Mouse (Mus musculus) large intestine, adult 2 months (tissue): ENCODE measurements around the gene Tpx2. TPM values are rescaled to one million over a fixed set of nuclear protein-coding genes. Genes with fewer than 3 reads are reported as not detected.

ENCODE experiments used
- DNase-seq: peaks from one replicate; pipeline ENCODE4 v3.0.0-alpha.2; 2012; ENCODE audit warnings: low read depth, low spot score
- WGBS: fragments of 180-500 bp; shearing (Covaris S2); methylation state at CpG from one replicate; pipeline ENCODE4 v1.1.7; 2018; 5-methylcytosine and 5-hydroxymethylcytosine counted together
- polyA plus RNA-seq: library from polyadenylated mRNA; depleted of rRNA; stranded (reverse); fragments of >200 nt; gene quantifications from 2 replicates; pipeline ENCODE4 v1.2.3, GENCODE M21; 2012; rRNA removed

Tpx2 gene
- 5.0 and 5.2 TPM in 2 replicates for polyA plus RNA-seq

DNA sequence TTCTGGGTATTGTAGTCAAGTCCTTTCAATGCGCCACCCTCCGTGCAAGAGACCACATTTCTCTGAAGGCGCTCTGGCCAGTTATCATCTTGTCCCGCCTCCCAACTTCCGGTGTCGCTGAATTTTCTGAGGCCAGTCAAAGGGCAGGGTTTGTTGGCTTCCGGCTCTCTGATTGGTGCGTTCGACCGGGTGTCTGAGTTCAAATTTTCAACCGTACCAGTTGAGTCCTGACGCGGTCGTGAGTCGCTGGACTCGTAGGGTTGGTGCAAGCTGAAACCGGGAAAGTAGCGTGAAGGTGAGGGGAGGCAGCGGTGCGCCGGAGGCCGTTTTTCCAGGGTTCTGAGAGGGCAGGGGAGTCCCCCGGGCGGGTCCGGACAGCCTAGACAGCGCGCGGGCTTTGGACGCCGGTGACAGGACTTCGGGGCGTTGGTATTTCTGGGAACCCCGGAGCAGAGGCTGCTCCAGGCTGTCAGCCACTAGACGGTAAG lies at the start of gene Tpx2:
Tpx2 (plus strand) TSS at position 150 of the 488 bp plus-strand sequence.
- peak; percentile 100 for DNase-seq
- WGBS = under 1% methylated on average over 34 of the region's 34 CpGs

DNA sequence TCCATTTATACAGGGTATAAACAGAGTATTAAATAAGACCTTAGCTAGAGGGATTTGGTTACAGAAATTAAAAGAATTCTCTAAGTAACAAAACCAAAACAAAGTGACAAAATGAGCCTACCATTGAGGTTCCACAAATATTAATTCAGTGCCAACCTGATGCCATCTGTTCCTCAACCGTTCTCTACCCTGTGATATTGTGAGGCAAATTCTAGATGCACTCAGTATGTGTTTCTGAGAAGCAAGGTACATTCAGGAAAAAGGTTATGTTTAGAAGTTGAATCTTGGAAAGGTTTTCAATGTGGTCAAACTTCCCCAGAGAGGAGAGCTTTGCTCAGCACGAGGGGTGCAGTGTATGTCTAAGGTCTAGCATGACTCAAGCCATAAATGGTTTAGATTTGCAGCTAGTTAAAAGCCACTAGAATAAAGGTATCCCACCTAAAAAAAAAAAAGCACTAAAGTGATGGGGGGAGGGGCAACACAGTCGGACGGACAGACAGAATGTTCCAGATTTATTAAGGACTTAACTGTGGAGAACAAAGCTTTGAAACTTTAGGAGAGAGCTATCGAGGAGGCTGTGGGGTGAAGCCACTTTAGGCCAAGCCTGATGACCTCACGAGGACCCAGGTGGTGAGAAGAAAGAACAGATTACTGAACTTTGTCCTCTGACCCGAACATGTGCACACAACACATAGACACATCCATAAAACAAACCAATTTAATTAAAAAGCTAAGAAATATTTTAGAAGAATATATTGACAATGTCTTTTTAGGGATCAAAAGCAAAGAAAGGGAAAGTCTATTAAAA lies 47.6 kb upstream of the Tpx2 start:
- no peak for DNase-seq
- 41% methylated on average over 7 of the region's 7 CpGs for WGBS

DNA sequence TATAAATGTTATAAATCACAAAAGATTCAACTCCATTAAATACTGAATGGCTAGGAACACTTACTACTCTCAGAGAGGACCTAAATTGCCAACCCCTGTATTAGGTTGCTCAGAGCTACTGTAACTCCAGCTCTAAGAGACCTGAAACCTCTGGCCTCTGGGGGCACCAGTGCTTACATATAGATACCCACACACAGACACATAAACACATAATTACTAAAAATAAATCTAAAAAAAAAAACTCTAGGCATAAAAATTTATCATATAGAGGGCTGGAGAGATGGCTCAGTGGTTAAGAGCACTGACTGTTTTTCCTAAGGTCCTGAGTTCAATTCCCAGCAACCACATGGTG lies 47.0 kb upstream of the Tpx2 start:
- no peak for DNase-seq

DNA sequence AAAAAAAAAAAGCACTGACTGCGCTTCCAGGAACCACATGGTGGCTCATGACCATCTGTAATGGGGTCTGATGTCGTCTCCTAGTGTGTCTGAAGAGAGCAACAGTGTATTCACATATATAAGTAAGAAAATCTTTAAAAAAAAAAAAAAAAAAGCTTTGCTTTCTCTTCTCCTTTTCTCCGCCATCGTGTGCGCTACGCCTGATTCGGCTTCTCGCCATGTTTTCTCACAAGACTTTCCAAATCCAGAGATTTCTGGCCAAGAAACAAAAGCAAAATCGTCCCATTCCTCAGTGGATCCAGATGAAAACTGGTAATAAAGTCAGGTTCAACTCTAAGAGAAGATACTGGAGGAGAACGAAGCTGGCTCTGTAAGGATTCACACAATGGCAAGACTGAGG lies 45.5 kb upstream of the Tpx2 start:
- no peak for DNase-seq
- WGBS = 91% methylated on average over 10 of the region's 10 CpGs

DNA sequence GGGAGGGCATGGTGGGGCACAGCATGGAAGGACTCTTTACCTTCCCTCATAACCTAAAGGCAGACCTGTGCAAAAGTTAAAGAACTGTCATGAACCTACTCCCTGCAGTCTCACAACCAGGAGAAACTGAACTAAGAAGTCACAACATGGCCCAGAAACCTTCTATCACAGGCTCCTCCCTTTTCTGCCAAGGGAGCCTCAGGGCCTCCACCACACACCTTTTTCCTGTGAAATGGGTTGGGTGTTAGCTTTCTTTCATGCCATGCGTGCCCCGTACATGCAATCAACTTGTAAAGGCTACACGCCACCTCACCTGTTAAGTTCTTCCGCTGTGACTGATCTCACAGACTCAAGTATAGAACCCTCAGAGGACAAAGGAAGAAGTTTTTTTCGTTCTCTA lies 44.7 kb upstream of the Tpx2 start:
- DNase-seq = no peak
- 82% methylated on average over 5 of the region's 5 CpGs for WGBS

DNA sequence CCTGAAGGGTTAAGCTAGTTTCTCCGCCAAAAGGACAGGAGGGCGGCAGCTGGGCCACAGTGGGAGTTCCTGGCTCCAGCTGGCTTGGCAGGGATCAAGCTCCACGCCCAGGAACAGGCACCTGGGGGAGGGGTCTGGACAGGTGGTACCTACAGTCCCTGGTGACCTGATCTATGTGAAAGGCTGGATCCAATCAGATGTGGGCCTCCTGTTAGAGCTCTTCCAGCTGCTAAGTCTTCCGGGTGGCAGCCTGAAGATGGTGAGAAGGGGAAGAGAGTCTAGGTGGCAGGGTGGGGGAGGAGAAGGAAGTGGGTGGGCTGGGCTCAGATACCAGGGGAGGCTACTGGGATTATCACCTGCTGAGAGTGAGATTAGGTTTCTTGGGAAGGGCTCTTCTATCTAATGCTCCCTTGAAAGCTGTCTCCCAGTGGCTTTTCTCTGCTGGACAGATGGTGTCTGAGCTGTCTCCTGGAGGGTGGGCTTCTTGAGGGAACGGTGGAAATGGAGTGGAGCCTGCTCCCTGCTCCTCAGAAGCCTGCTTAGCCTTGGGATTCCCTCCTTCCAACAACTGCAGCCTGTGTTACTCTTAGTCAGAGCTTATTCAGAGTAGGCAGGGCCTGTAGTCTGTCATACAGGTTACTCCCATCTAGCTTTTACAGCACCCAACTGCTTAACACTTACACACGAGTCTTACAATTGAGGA lies 43.2 kb upstream of the Tpx2 start:
- 8% methylated on average over 6 of the region's 6 CpGs for WGBS
- DNase-seq = no peak

DNA sequence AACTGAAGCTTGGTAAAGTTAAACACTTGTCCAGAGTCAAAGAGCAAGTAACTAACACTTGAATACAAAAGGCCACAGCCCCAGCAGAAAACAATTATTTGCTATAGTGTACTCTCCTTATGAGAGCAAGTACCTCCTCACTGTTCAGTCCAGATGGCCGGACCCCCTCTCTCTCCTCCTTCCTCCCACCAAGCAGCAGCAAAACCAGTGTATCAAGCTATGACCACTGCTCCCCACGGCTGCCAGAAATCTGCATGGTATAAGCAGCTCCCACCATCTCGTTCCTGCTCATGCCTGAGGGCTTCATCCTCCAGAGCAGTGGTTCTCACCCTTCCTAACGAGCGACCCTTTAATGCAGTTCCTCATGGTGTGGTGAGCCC lies 42.7 kb upstream of the Tpx2 start:
- no peak for DNase-seq
- WGBS = 43% methylated on average over 5 of the region's 5 CpGs

DNA sequence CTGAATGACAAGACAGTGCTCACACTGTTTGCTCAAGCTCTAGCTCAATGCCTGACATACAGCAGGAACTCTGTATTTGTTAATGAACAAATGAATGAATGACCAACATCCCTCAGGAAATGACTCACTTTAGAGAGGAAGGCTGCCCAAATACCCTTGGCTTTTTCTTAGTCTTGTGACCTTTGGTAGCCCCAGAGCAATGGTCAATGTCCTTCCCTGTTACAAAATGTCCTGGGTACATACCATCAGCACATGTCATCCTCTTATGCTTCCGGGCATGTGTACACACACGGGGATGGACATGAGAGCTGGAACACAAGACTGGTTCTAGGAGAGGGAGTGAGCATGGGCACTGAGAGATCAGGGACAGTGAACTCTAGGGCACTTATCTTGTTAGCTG lies 41.7 kb upstream of the Tpx2 start:
- no peak for DNase-seq
- 26% methylated on average over 2 of the region's 2 CpGs for WGBS

DNA sequence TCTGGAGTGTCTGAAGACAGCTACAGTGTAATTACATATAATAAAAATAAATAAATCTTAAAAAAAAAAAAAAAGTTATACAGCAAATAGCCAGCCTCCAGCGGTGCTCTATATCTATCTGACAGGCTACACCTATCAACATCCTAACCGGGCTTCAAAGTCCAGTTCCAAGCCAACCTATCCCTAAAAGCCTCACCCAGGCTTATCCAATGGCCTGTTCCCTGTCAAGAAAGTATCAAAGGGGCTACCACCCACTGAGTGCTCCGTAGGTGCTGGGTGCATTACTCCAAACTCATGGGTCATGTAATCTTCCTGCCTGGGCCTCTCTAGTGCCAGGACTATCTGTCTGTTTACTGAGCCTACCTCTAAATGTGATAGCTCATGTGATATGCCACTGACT lies 39.6 kb upstream of the Tpx2 start:
- 30% methylated on average over 3 of the region's 3 CpGs for WGBS
- no peak for DNase-seq

DNA sequence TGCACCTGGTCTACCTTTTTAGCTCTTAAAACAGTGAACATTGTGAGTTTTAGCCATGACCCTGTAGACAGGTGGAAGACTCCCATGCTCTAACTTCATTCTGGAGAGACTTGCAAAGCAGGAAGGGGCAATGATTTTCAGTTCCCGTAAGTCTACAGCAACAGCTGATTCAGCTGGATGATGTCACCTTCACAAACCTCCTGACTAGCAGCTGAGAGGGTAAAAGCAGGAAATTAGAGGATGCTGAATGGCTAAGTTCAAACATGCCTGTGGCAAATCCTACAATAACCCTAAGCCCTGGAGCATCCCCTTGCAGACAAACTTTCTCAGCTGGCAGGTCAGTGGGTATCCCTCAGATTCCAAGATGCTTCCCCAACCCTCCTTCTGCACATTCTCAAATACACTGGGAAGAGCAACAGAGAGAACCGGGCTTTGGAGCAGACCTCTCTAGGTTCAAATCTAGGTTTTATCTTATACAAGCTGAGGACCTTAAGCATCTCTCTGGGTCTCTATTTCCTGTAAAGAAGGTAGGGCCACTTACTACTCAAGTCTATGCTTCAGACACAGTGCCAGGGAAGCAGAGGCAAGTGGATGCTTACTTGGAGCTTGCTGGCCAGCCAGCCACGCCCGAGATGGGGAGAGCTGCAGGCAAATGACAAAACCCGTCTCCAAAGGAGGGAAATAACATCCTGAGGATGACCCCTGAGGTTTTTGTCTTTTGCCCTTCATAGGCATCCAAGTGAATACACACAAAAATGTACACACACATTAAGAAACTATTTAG lies 37.4 kb upstream of the Tpx2 start:
- 42% methylated on average over 5 of the region's 5 CpGs for WGBS
- no peak for DNase-seq

DNA sequence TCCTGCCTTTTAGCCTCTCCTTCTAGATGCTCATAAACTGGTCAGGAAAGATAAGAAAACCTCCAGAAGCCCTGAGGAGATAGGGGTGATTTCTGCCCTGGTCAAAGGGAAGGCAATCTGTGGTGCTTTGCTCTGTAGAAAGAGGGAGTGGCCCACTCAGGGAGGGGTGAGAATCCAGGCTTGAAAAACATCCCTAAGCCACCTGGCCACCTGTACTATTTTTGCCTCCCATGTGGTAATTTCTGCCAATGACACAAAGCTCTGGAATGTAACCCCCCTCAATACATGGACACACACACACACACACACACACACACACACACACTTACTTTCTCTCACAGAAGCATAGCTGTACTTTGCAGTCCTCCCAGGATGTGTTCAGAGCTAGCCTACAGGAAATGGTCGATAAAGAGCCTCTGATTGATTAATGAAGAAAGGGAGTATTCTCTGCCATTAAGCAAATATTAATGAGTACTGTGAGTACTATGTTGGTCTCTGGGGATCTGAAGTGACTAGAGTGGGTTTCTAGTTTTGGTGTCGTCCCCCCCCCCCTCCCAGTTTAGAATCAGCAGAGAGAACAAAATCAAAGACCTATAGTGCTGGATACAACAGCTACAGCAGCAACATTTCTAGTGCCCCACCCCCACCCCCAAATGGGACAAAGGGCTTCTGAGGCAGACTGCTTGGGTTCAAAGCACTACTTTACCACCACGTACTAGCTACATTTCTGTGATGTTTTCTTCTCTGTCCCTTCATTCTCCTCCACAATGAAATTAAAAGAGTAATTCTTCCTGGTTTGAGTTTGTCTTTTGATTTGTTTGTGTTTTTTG lies 36.2 kb upstream of the Tpx2 start:
- 45% methylated on average over 3 of the region's 3 CpGs for WGBS
- no peak for DNase-seq

DNA sequence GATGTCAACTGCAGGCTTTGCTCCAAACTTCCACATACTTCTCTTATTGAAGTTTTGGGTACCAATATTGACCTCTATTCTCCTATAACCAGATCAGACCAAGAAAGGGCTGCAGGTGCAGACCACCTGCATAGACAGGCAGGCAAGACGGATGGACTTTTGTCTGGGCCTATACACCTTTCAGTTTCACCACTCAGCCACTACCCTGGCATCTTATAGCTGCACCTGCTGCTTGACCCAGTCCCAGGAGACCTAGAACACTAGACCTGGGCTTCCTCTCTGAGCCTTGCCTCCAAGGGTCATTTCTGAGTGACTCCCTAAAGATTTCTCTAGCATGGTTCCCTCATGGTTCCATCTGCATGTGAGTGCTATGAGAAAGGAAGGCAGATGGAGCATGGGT lies 34.5 kb upstream of the Tpx2 start:
- WGBS = 61% methylated on average over 1 of the region's 1 CpGs

DNA sequence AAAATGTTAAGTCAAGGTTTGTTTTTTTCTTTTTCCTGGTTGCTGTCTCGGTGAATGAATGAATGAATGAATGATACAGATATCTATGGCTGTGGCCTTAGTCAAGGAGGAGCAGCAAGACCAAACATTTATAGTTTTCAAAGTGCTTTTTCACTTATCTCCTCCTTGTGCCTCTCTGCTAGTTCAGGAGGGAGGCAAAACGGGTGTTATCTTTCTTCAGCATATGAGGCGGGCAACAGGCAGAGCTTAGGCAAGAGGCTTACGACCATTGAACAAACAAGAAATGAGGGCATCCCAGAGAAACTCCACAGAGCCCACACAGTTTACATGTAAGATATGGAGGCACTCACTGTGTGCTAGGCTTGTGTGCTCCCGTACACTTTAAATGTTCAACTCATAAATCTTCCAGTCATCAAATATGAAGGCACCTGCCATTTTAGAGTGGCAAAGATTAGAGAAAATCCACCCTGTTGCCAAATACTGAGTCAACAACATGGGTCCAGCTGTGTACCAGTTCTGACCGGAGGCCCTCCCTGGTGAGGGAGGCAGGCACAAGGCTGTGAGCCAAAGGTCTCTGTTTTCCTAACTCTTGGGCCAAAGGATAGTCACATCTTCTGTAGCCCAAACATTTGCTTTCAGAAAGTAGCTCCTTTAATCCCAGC lies 33.4 kb upstream of the Tpx2 start:
- WGBS = 41% methylated on average over 6 of the region's 6 CpGs
- no peak for DNase-seq

More for the DNA sequence above, 34.5 kb upstream of the Tpx2 start:
- no peak for DNase-seq

DNA sequence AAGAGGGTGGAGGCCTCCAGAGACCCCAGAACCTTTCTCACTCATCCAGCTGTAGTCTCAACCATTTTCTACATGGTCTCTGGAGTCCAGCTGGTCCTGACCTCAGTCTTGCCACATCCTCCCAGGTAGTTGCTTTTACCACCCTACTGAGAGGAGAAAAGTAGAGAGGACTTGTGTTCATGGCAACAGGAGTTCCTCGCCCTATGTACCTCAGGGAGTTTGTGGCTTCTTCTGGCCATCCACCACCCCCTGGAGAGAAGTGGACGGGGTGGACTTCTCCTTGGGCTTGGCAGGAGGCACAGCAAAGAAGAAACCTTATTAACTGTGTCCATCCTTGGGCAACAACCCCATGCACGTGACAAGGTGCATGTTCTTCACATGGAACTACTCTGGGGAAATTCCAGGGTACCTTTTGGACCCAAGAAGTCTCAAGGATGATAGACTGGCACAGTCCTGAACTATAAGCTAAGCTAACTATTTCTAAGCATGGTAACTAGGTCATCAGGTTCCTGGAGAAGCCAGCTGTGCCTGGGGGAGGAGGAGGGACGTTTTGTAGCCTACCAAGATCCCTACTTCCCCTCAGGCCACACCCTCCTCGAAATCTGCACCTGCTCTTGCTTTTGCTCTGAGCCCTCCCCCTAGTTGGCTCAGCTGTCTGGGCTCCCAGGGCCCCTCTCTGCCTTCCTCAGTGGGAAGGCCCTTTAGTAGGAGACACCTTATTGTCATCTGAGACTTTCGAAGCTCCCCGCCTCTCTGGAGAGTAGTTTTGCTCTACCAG lies 31.7 kb upstream of the Tpx2 start:
- no peak for DNase-seq
- WGBS = 34% methylated on average over 7 of the region's 7 CpGs

DNA sequence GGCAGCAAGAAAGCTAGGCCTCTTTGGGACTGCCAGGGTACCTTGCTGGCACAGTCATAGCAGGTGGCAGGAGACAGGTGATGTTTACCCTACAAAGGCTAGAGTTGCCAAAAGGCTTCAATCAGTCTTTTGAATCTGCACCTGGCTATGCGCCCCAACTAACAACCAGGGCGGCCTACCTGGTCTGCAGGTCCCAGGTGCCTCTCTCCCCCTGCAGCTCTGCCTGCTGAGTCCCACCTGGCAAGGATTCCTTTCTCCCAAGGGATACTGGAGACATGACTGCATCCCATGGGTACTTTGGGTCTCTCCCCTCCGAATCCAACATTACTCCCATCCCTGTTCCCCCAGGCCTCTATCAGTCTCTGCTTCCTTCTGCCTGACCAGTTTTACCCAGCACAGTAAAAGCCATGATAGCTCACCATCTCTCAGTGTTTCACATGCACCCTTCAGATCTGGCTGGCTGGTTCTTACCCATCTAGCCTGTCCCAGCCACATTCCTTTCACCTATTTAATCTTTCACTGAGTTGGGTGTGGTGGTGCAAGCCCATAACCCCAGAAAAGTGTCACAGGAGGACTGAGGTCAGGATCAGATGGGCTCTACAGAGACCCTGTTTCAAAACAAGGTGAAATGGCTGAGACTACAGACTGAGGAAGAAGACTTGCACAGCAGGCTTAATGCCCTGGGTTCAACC lies 31.0 kb upstream of the Tpx2 start:
- WGBS = 28% methylated on average over 3 of the region's 3 CpGs
- DNase-seq = no peak

DNA sequence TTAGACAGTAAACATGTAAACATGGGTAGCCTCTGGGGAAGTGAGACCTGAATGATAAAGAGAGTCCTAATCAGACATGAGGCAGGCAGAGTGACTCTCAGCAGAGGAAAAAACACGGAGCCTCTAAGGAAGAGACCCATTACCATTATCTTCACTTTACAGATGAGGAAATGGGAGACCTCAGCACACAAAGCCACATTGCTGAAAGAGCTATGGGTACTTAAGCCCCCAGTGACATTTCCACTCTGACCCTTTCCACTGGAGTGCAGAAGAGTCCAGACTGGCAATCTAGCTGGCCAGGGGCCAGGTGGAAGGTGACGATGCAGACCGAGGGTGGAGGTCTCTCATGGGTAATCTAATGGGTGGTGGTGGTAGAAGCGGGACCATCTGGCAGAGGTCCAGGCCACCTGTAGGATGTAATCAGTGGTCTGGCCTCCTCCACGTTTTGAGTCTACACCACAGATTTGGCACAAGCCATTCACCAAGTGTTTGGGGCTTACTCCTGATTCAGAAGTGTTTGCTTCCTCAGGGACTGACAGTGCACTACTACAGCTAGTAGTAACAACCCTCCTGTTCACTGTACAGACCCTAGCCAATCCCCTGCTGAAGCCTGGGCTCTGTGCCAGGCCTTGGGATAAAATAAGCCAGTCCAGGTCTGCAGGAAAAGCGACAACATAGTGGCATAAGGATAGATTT lies 30.0 kb upstream of the Tpx2 start:
- WGBS = 16% methylated on average over 6 of the region's 6 CpGs
- no peak for DNase-seq

DNA sequence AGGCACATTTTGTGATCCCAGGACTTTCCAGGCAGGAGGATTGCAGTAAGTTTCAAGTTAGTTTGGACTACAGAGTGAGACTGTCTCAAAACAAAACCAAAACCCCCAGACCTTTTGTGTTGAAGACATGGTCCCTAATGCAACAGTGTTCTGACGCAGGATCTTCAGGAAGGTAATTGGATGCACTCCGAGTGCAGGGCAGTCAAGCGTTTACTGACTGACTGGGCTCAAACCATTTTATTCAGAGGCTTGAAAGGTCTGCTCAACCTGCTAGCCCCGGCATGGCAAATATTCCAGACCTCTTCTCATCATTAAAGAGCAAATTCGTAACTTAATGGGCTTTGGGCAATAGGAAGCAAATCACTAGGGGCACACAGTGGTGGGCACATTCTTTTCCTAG lies 29.1 kb upstream of the Tpx2 start:
- 86% methylated on average over 5 of the region's 5 CpGs for WGBS
- no peak for DNase-seq
